Mouse (Mus musculus) C2C12 (cell line): Measurements from ENCODE around the gene Prpf31.

Experiments
- CEBPB ChIP-seq: IDR thresholded peaks from one replicate; pipeline ENCODE4 v1.6.1; 2011; ENCODE audit warnings: low read depth, mild to moderate bottlenecking, control low read depth, moderate library complexity
- CTCF ChIP-seq: IDR thresholded peaks from one replicate; pipeline ENCODE4 v1.5.1; 2011; ENCODE audit not compliant: control insufficient read depth, insufficient read depth, insufficient read length
- MAX ChIP-seq: IDR thresholded peaks from one replicate; pipeline ENCODE4 v1.6.1; 2011; ENCODE audit warnings: mild to moderate bottlenecking, control low read depth
- MYOD1 ChIP-seq: IDR thresholded peaks from one replicate; pipeline ENCODE4 v1.6.1; 2011; ENCODE audit warnings: low read depth; ENCODE audit not compliant: control insufficient read depth, insufficient read length
- MYOG ChIP-seq: IDR thresholded peaks from one replicate; pipeline ENCODE4 v1.6.1; 2011; ENCODE audit not compliant: control insufficient read depth, insufficient read length; ENCODE audit errors: extremely low read depth
- USF1 ChIP-seq: IDR thresholded peaks from one replicate; pipeline ENCODE4 v1.6.1; 2011; ENCODE audit warnings: low read depth, mild to moderate bottlenecking, control low read depth, moderate library complexity

- TF ChIP-seq MAX = no peak
- no peak for TF ChIP-seq CTCF
- TF ChIP-seq CEBPB = no peak
- no peak for TF ChIP-seq MYOG
- no peak for TF ChIP-seq MYOD1
- TF ChIP-seq USF1 = no peak
Observed at GRCm38 (mm10) chr7:3685400-3686187, 55.8 kb downstream of the Prpf31 start.
